Mouse (Mus musculus) hematopoietic multipotent progenitor cell, adult 10-12 weeks (in vitro differentiated cells): ENCODE results near the gene Gm21304. TPM values are rescaled to one million over a fixed set of nuclear protein-coding genes. Genes with fewer than 3 reads are reported as not detected.

Experiments
- polyA plus RNA-seq: library from polyadenylated mRNA; stranded (reverse); fragments of >175 nt; gene quantifications from 2 replicates; pipeline ENCODE4 v1.2.3, GENCODE M21; 2012; ENCODE audit warnings: low replicate concordance

Gene Gm21304
- not detected in 2 replicates for polyA plus RNA-seq

GRCm38 (mm10) chr10:104168215-104168614 lies at the start of gene Gm21304:
TSS of gene Gm21304 (plus strand) at chr10:104168515.

GRCm38 (mm10) chr10:104142687-104143086 lies 25.6 kb upstream of the Gm21304 start, which contains the start of gene Gm21293:
TSS of gene Gm21293 (plus strand) at chr10:104142987.

GRCm38 (mm10) chr10:104151197-104151596 lies 17.1 kb upstream of the Gm21304 start, which contains the start of gene Gm6763:
TSS of gene Gm6763 (plus strand) at chr10:104151497.

GRCm38 (mm10) chr10:104159706-104160105 lies 8.6 kb upstream of the Gm21304 start, which contains the start of gene Gm8764:
TSS of gene Gm8764 (plus strand) at chr10:104160006.

GRCm38 (mm10) chr10:104176724-104177123 lies 8.4 kb downstream of the Gm21304 start, which contains the start of gene Gm21312:
TSS of gene Gm21312 (plus strand) at chr10:104177024.

GRCm38 (mm10) chr10:104185233-104185632 lies 16.9 kb downstream of the Gm21304 start, which contains the start of gene Gm20765:
TSS of gene Gm20765 (plus strand) at chr10:104185533.

GRCm38 (mm10) chr10:104193742-104194141 lies 25.4 kb downstream of the Gm21304 start, which contains the start of gene Gm4340:
TSS of gene Gm4340 (plus strand) at chr10:104194042.

Other genes with a start within 250 kb of the Gm21304 start
- gene Gm21293, start 25.5 kb upstream of the Gm21304 start, polyA plus RNA-seq: not detected in 2 replicates
- gene Gm6763, start 17.0 kb upstream of the Gm21304 start, polyA plus RNA-seq: not detected in 2 replicates
- gene Gm8764, start 8.5 kb upstream of the Gm21304 start, polyA plus RNA-seq: not detected in 2 replicates
- not detected in 2 replicates for gene Gm21312, start 8.5 kb downstream of the Gm21304 start, polyA plus RNA-seq
- not detected in 2 replicates for gene Gm20765, start 17.0 kb downstream of the Gm21304 start, polyA plus RNA-seq
- gene Gm4340, start 25.5 kb downstream of the Gm21304 start, polyA plus RNA-seq: not detected in 2 replicates